Mouse (Mus musculus) mouse embryonic stem cell (cell line): ENCODE data around the gene Slc26a5.

Experiments used
- in situ Hi-C, 2 experiments: fragments of 300-500 bp; cut with MboI; formaldehyde crosslinking; loops; 1 replicate in 1 of 2; 3 replicates in 1 of 2; pipeline ENCODE4 v1.14.3; 2019 to 2020; ENCODE audit warnings: low sequenced_read_pairs in 2 of 2, low pct_unique_long_range_greater_than_20kb in 1 of 2, mixed read lengths in 1 of 2; ENCODE audit not compliant: unreplicated experiment in 1 of 2

The Slc26a5 gene

DNA sequence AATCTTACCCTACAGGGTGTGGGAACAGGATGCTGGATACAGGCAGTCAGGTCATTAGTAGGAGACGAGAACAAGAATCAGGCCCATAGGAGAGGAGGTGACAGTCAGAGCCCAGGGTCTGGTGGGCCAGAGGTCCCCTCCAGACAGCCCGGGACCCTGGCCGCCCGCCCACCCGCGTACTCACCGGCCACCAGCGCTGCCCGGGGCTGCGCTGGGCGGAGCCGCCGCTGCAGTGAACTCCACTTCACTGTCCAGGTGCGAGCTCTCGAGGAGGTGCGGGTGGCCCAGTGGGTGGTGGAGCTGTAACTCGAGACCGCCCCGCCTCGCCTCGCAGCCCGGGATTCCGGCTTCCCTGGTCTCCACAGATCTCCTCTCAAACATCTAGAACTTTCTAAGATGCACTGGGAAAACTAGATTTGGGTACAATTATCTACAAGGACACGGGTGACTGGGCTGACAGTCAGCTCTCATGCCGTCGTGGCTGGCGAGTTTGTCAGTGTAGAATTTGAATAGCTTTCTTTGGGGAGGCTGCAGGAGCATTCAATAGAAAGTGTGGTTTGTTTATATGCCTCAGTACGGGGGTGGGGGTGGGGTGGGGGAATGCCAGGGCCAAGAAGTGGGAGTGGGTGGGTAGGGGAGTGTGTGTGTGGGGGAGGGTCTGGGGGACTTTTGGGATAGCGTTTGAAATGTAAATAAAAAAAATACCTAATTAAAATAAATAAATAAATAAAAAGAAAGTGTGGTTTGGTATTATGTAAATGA, at the start of gene Slc26a5:
Slc26a5 (minus strand) TSS at position 259 of the 762 bp plus-strand sequence.
- in situ Hi-C loops: no loop called here

GRCm38 (mm10) chr5:21914776-21915175, 49.4 kb upstream of the Slc26a5 start:
- in situ Hi-C loops: no loop called here

- in situ Hi-C loops: no loop called here
Observed at GRCm38 (mm10) chr5:21912835-21913530, 47.6 kb upstream of the Slc26a5 start.

DNA sequence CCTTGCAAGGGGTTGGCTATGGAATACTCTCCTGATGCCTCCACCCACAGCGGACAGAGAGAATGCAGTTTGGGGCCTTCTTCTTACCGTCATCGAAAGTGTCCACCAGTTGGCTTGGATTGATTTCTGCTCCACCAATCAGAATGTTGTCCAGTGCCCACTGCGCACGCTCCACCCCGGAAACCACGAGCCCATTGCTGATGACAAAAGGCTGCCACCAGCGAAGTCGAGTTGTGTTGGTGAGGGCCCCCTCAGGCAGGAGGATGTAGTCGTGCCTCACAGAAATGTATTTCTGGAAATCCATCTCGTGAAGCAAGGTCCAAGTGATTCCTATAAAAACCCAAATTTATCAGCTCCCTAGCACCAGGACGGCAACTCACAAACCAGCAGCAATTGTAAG, 45.3 kb upstream of the Slc26a5 start:
- in situ Hi-C loops: no loop called here

- in situ Hi-C loops: no loop called here
Observed at GRCm38 (mm10) chr5:21909713-21910112, 44.3 kb upstream of the Slc26a5 start.

DNA sequence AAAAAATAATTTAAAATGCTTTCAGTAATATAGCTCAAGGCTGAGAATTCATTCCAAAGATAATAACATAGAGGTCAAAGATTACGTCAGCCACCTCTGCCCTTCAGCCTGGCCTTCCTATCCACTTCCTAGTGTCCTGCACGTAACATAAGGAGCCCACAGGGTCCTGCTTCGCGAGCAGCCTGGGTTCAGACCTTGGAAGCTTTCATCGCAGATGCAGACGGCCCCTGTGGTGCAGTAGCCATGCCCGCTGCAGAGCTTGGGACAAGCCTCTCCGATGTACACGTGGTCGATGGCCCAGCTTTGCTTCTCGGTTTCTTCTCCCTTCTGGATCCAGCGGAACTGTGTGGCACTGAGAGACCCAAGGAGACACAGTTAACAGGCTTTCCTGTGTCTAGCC, 36.0 kb upstream of the Slc26a5 start:
- in situ Hi-C loops: no loop called here

DNA sequence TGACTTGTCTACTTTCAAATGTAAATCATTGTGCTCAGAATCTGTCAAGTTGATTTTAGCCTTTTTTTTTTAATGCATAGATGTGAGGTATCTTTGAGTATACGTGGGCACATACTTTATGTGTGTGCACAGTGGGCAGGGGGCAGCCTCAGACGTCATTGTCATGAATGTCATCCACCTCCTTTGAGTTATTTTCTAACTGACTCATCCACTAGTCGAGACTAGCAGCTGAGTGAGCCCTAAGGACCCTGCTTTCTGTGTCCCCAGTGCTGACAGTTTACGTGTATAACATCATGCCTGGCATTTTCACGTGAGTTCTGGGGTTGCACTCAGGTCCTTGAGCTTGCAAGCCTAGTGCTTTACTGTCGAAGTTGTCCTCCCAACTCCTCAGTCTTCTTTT, 35.5 kb upstream of the Slc26a5 start:
- in situ Hi-C loops: no loop called here

GRCm38 (mm10) chr5:21898875-21899274, 33.5 kb upstream of the Slc26a5 start:
- in situ Hi-C loops: no loop called here

- in situ Hi-C loops: no loop called here
Observed at GRCm38 (mm10) chr5:21896586-21896985, 31.2 kb upstream of the Slc26a5 start.

- in situ Hi-C loops: no loop called here
Observed at GRCm38 (mm10) chr5:21894168-21894567, 28.8 kb upstream of the Slc26a5 start.

DNA sequence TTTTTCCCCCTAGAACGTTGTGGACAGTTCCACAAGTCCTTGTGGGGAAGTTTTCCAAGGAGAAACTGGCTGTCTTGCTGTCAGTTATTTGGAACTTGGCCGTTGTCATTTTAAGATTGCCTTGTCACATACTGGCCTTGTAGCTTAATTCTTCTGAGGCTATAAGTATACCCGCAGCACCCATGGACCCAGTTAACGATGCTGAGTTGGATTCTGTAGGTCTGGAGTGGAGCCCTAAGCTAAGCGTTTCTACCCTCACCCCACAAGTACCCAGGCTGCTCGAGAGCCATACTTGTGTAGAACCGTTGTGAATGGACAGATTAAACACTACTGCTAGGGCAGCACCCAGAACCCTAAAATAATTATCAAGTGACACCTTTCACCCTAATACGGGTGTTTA, 1.3 kb upstream of the Slc26a5 start:
- in situ Hi-C loops: no loop called here

GRCm38 (mm10) chr5:21866311-21866712, 908 bp upstream of the Slc26a5 start:
- in situ Hi-C loops: no loop called here

DNA sequence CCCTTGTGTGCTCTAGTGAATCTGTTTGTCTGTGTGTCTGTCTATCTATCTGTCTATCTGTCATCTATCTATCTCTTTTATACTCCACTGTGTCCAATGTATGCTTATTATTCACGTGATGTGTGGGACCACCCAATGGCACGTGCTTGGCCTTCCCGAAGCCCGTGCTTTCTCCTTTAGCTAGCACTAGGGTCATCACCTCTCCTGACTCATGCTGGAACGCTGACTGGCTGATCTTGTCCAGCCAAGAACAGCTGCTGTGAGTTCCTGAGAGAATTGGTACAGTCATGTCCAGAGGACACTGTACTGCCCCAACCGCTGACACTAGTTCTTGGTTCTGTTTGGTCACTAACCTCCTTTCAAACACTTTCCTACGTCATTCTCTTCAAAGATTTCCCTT, 6.8 kb downstream of the Slc26a5 start:
- in situ Hi-C loops: no loop called here

DNA sequence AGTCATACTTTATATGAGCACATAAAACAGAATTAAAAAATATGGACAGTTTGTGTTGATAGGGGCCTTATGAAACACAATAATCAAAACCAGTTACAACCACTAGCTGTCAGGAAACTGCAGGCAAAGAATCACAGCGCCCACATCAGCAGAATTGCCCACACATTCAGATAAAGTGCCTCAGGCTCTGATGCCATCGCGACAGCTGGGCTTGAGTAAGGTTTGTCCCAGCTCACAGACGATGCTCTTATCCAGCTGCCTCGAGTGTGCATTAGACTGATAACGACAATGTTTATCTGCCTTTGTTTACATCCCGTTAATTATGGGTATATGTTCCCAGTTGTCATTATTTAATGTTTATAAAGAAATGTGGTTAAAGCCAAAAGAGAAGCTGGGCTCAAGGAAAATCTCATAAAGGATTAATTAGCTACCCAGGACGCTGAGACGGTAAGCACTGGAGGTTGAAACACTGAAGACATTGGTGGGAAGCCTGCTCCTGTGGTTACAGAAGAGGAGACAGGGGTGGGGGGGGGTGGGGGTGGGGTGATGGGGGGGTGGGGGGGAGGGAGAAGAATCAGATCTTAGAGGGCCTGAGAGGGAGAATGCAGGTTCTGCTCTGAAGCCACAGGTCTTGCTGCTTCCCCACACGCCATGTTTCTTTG, 13.6 kb downstream of the Slc26a5 start:
- in situ Hi-C loops: no loop called here

DNA sequence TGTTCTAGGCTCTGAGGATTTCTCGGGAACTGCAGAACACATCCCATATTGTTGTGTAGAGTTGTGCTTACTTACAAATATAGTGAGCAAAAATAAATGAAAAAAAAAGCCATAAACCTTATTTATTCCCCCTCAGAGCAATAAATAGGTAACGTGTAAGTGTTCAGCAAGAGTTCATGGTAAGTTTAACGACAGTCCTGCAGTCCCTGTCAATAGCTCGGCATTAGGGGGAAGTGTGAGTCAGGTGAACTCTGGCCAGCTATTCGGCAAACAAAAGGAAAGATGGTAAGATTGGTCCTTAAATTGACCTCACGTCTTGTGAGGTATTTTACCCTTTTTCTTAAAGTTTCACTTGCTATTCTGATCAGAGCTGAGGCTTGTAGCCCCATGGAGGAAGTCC, 18.0 kb downstream of the Slc26a5 start:
- in situ Hi-C loops: no loop called here

- in situ Hi-C loops: no loop called here
Observed at GRCm38 (mm10) chr5:21846616-21847290, 18.7 kb downstream of the Slc26a5 start.

- in situ Hi-C loops: no loop called here
Observed at GRCm38 (mm10) chr5:21844676-21845075, 20.7 kb downstream of the Slc26a5 start.

- in situ Hi-C loops: no loop called here
Observed at GRCm38 (mm10) chr5:21831761-21832160, 33.6 kb downstream of the Slc26a5 start.

- in situ Hi-C loops: no loop called here
Observed at GRCm38 (mm10) chr5:21828855-21829254, 36.5 kb downstream of the Slc26a5 start.
